Mouse (Mus musculus): Measurements from ENCODE around the gene Gm20431.

DNA sequence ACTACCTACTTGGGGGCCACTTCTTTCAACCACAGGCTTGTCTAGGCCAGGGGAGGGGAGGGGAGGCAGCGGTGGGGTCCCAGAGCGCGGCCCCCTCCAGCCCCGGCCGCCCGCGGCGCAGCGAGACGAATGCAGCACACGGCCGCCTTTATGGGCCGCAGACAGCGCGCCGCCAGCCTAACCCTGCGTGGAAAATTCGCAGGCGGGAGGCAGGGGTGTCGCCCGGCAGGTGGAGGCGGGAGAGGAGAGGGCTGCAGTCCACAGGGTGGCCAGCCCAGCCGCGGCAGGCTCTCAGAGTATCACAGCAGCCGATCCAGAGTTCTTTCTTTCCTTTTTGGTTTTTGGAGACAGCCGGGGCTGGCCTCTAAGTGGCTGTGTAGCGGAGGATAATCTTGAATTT lies 101.9 kb downstream of the Gm20431 start:
- TF ChIP-seq CTCF (conservative IDR thresholded peaks at IDR 0.05; ENCODE audit: low read length), result no peak
- no peak for TF ChIP-seq POU5F1 (IDR thresholded peaks at IDR 0.05; ENCODE audit: borderline replicate concordance, low read length)
